Mouse (Mus musculus) layer of hippocampus, adult 11-12 months (tissue): ENCODE measurements at regions not wholly inside any gene's neighbourhood (a gene's known extent, or its start where the extent isn't known, plus 50 kb on each side); places are given as distances from the start of the nearest gene placed in this dataset.
"Not testable (repeated sequence)": the region's sequence is repeated elsewhere in the genome, so short reads cannot be mapped to it uniquely, and the experiment has no call there.

Experiments used
- DNase-seq: peaks from one replicate; pipeline ENCODE4 v3.0.0; 2022; ENCODE audit warnings: low spot score

DNA sequence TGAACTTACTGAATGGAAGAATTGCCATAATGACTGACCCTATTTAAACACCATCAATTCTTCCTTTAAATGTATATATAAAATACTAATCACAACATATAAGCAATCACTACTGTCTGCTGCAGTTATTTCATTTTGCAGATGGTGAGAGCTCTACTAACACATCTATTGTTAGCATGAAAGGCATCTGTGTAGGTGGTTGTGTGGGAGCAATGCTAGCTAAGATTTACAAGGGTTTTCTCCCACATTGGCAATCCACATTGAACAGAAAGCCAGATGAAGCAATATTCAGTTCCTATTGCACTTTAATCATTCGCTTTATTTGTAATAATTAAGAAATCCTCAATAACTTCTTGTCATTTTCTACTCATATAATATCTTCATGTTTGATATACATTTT, 503.4 kb downstream of the Pet2 start:
- DNase-seq, result peak; percentile 6

DNA sequence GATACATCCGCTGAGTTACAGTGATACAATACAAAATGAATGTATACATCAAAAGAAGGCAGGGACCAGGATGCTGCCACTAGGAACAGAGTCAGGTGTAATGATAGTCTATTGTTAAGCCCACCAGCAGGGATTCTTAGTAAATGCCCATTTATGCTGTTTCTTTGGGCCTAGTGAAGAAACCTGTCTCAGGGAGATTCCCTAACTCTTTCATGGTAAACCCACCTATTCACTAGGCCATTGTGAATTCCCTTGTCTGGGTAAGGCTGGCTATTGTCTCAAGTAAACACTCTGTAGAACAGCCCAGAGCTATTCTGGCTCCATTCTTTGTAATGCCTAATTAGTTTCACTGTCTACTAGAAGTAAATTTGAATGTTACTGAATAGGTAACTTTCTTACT, 536.2 kb downstream of the Pet2 start:
- not testable (repeated sequence) for DNase-seq
